Mouse (Mus musculus): ENCODE results near the gene Rpl29.

DNA sequence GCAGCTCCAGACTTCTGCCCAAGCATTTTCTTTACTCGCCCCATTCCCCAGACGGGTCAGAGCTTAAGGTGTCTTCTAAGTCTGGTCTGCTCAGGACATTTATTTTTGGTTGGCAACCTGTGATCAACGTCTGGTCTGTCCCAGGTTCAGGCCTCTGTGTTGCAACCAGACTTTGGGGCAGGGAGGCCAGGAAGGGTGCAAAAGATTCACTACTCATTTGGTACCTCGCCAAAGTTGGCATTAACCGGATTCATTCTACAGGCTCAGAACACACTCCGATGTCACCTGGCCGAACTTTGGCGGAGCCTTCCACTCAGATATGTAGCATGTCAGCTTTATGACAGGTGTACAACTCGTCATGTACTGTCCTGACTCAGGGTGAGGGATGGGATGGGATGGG, 18.7 kb downstream of the Rpl29 start:
- TF ChIP-seq POLR2A (IDR thresholded peaks at IDR 0.05; ENCODE audit: extremely low read depth, insufficient read depth, low read length) (no peak), CTCF (IDR thresholded peaks at IDR 0.05; ENCODE audit: extremely low read depth, insufficient read depth, low read length) (no peak)
